Mouse (Mus musculus) embryonic facial prominence, embryonic 13.5 days (tissue): Measurements from ENCODE around the gene Rnf2. TPM values are rescaled to one million over a fixed set of nuclear protein-coding genes. Genes with fewer than 3 reads are reported as not detected.

Experiments used
- ATAC-seq: fragments of 200-750 bp; cut with Nextera tagmentation; 2 replicates; pipeline ENCODE4 v1.8.0; 2017; ENCODE audit warnings: low read depth; ENCODE audit not compliant: insufficient number of reproducible peaks, insufficient read depth, low FRiP score, low TSS enrichment
- H3K27ac ChIP-seq: fragments of 300-500 bp; sonication (generic); 2 replicates; pipeline ENCODE4 v1.5.1; 2015; ENCODE audit warnings: moderate library complexity, mild to moderate bottlenecking, inconsistent platforms
- H3K27me3 ChIP-seq: fragments of 300-500 bp; sonication (generic); 2 replicates; pipeline ENCODE4 v1.6.1; 2015; ENCODE audit warnings: mild to moderate bottlenecking, inconsistent platforms
- H3K36me3 ChIP-seq: fragments of 300-500 bp; sonication (generic); 2 replicates; pipeline ENCODE4 v1.6.1; 2015; ENCODE audit warnings: mild to moderate bottlenecking, inconsistent platforms
- H3K4me1 ChIP-seq: fragments of 300-500 bp; sonication (generic); 2 replicates; pipeline ENCODE4 v1.6.1; 2015; ENCODE audit warnings: inconsistent platforms
- H3K4me2 ChIP-seq: fragments of 300-500 bp; sonication (generic); 2 replicates; pipeline ENCODE4 v1.6.1; 2015; ENCODE audit warnings: moderate library complexity, mild to moderate bottlenecking, inconsistent platforms
- H3K4me3 ChIP-seq: fragments of 300-500 bp; sonication (generic); 2 replicates; pipeline ENCODE4 v1.5.1; 2015; ENCODE audit warnings: mild to moderate bottlenecking, inconsistent platforms
- H3K9ac ChIP-seq: fragments of 300-500 bp; sonication (generic); 2 replicates; pipeline ENCODE4 v1.6.1; 2015; ENCODE audit warnings: mild to moderate bottlenecking, inconsistent platforms
- H3K9me3 ChIP-seq: fragments of 300-500 bp; sonication (generic); 2 replicates; pipeline ENCODE4 v1.6.1; 2016; ENCODE audit warnings: inconsistent platforms
- WGBS: fragments of 180-500 bp; shearing (Covaris S2); methylation state at CpG from one replicate; pipeline ENCODE4 v1.1.7; 2015; ENCODE audit warnings: mixed read lengths; 5-methylcytosine and 5-hydroxymethylcytosine counted together
- microRNA-seq: library from miRNA; unstranded; fragments of <30 nt; microRNA quantifications from one replicate; pipeline ENCODE4, GENCODE M21; 2016
- polyA plus RNA-seq: library from polyadenylated mRNA; unstranded; fragments of >200 nt; fragmentation: Nextera tagmentation; extraction: Ambion mirVana; gene quantifications from 2 replicates; pipeline ENCODE4 v1.2.1, GENCODE M21; 2015

Gene Rnf2
- polyA plus RNA-seq, 1 experiment from 2014 or later: 103 TPM

- ATAC-seq: peak; percentile 100
- under 1% methylated on average over 74 of the region's 74 CpGs for WGBS
- H3K36me3 ChIP-seq: peaks cover 4% of the 10 kb centered on the region; the same call in 1 of the 2 replicates
- H3K27me3 ChIP-seq: no peaks in the 10 kb centered on the region
- H3K4me2 ChIP-seq: peak within 1 kb of the TSS; percentile 64
- H3K9me3 ChIP-seq: no peaks in the 10 kb centered on the region
- peak within 1 kb of the TSS; percentile 91 for H3K4me3 ChIP-seq
- peak within 1 kb of the TSS; percentile 94 for H3K9ac ChIP-seq
- peaks cover 17% of the 10 kb centered on the region for H3K4me1 ChIP-seq
- H3K27ac ChIP-seq: peak within 1 kb of the TSS; percentile 97
These were observed 72.2 kb downstream of the Rnf2 start, which contains the start of the genes Swt1 and Trmt1l for GRCm38 (mm10) chr1:151428263-151429221. Swt1 (minus strand) TSS chr1:151428455. Trmt1l (plus strand) TSS chr1:151428542.

GRCm38 (mm10) chr1:151427888-151428262 is 72.9 kb downstream of the Rnf2 start:
- under 1% methylated on average over 26 of the region's 26 CpGs for WGBS
- Histone ChIP-seq H3K9ac (peak overlapping the region; percentile 84), H3K4me2 (peak overlapping the region; percentile 61), H3K9me3 (no peaks in the 10 kb centered on the region), H3K4me3 (peak overlapping the region; percentile 91), H3K4me1 (peaks cover 17% of the 10 kb centered on the region), H3K27me3 (no peaks in the 10 kb centered on the region), H3K36me3 (no peaks in the 10 kb centered on the region), H3K27ac (peak overlapping the region; percentile 97)
- ATAC-seq: peak; percentile 53

GRCm38 (mm10) chr1:151426947-151427600 is 73.7 kb downstream of the Rnf2 start:
- Histone ChIP-seq H3K9ac (peak overlapping the region; percentile 84), H3K4me1 (peaks cover 17% of the 10 kb centered on the region), H3K4me3 (peak overlapping the region; percentile 91), H3K4me2 (peak overlapping the region; percentile 61), H3K27ac (no peak overlapping the region), H3K36me3 (peaks cover 5% of the 10 kb centered on the region), H3K27me3 (no peaks in the 10 kb centered on the region), H3K9me3 (no peaks in the 10 kb centered on the region)
- no peak for ATAC-seq
- WGBS: 24% methylated on average over 7 of the region's 7 CpGs

GRCm38 (mm10) chr1:151422178-151422577 is 78.6 kb downstream of the Rnf2 start:
- Histone ChIP-seq H3K4me3 (no peak overlapping the region), H3K4me1 (peaks cover 5% of the 10 kb centered on the region), H3K27me3 (no peaks in the 10 kb centered on the region), H3K4me2 (no peak overlapping the region), H3K36me3 (peaks cover 42% of the 10 kb centered on the region), H3K9ac (no peak overlapping the region), H3K27ac (no peak overlapping the region), H3K9me3 (no peaks in the 10 kb centered on the region)
- 81% methylated on average over 3 of the region's 3 CpGs for WGBS
- ATAC-seq: no peak

GRCm38 (mm10) chr1:151409827-151410226 is 90.9 kb downstream of the Rnf2 start:
- 46% methylated on average over 3 of the region's 3 CpGs for WGBS
- peak overlapping the region; percentile 69 for H3K27ac ChIP-seq
- no peak overlapping the region for H3K4me2 ChIP-seq
- H3K4me3 ChIP-seq: no peak overlapping the region
- H3K4me1 ChIP-seq: peaks cover 8% of the 10 kb centered on the region
- H3K36me3 ChIP-seq: peaks cover 40% of the 10 kb centered on the region
- no peaks in the 10 kb centered on the region for H3K27me3 ChIP-seq
- ATAC-seq: 0 out of 2 replicates have a peak, but pooled peaks have one; percentile 32
- H3K9me3 ChIP-seq: no peaks in the 10 kb centered on the region
- H3K9ac ChIP-seq: no peak overlapping the region

Small RNA genes within 50 kb of the gene (microRNA-seq; reads per million reads assigned to microRNA genes)
- not detected for gene Mir7682

Other genes with a start within 250 kb of the Rnf2 start
- gene Ivns1abp, start 156.5 kb downstream of the Rnf2 start, polyA plus RNA-seq: 411 and 420 TPM in 2 replicates
- gene Swt1, start 72.5 kb downstream of the Rnf2 start, polyA plus RNA-seq: 33.9 and 37.8 TPM in 2 replicates
- 50.7 and 51.2 TPM in 2 replicates for gene Trmt1l, start 72.4 kb downstream of the Rnf2 start, polyA plus RNA-seq
- gene Fam129a, start 70.2 kb upstream of the Rnf2 start, polyA plus RNA-seq: 6.6 and 7.2 TPM in 2 replicates